Mouse (Mus musculus) CH12.LX (cell line): Measurements from ENCODE around the gene Bsn. TPM values are rescaled to one million over a fixed set of nuclear protein-coding genes. Genes with fewer than 3 reads are reported as not detected.

ENCODE experiments used
- DNase-seq: peaks from one replicate; pipeline ENCODE4 v3.0.0-alpha.2; 2013; ENCODE audit errors: extremely low read depth
- H3K27ac ChIP-seq: 2 replicates; pipeline ENCODE4 v1.5.1; 2012; ENCODE audit warnings: low read depth, mild to moderate bottlenecking, control low read depth, moderate library complexity; ENCODE audit not compliant: insufficient read depth
- H3K27me3 ChIP-seq: replicated peaks from 2 replicates; pipeline ENCODE3; 2012; ENCODE audit warnings: inconsistent platforms
- H3K36me3 ChIP-seq, 2 experiments: replicated peaks in 1 of 2; 2 replicates each; pipeline versions ENCODE3 to v1.6.1; 2012; ENCODE audit warnings: inconsistent platforms in 1 of 2, low read length in 1 of 2, mild to moderate bottlenecking in 1 of 2, mixed read lengths in 1 of 2, moderate library complexity in 1 of 2; ENCODE audit not compliant: control insufficient read depth in 1 of 2, insufficient read depth in 1 of 2
- H3K4me1 ChIP-seq, 2 experiments: 2 replicates each; pipeline ENCODE4 v1.6.1; 2012; ENCODE audit warnings: inconsistent platforms in 1 of 2, moderate library complexity in 1 of 2; ENCODE audit not compliant: insufficient read depth in 2 of 2, control insufficient read depth in 1 of 2
- H3K4me2 ChIP-seq: 2 replicates; pipeline ENCODE4 v1.6.1; 2012; ENCODE audit warnings: low read depth, mild to moderate bottlenecking, control low read depth; ENCODE audit not compliant: poor library complexity, insufficient read depth, severe bottlenecking
- H3K4me3 ChIP-seq, 3 experiments: fragments of 150-350 bp in 1 of 3; sonication (generic) in 1 of 3; replicated peaks in 1 of 3; 2 replicates each; pipeline versions ENCODE3 to v1.5.1; 2011 to 2012; ENCODE audit warnings: low read depth in 2 of 3, low read length in 2 of 3, mild to moderate bottlenecking in 2 of 3, moderate library complexity in 2 of 3, control low read depth in 1 of 3, improper control_type of control experiment in 1 of 3, inconsistent platforms in 1 of 3, mixed read lengths in 1 of 3; ENCODE audit not compliant: poor library complexity in 1 of 3
- H3K79me2 ChIP-seq: replicated peaks from 2 replicates; pipeline ENCODE4 v1.6.1; 2012; ENCODE audit warnings: mild to moderate bottlenecking, moderate library complexity; ENCODE audit not compliant: control insufficient read depth, poor library complexity, insufficient read depth, severe bottlenecking; ENCODE audit errors: extremely low read depth
- H3K9ac ChIP-seq: 2 replicates; pipeline ENCODE4 v1.6.1; 2012; ENCODE audit warnings: low read depth, mild to moderate bottlenecking, control low read depth, moderate library complexity; ENCODE audit not compliant: insufficient read depth
- H3K9me3 ChIP-seq: replicated peaks from 2 replicates; pipeline ENCODE3; 2012; ENCODE audit warnings: low read length, inconsistent platforms, mixed read lengths
- BHLHE40 ChIP-seq: IDR thresholded peaks from 2 replicates; pipeline ENCODE4 v1.6.1; 2011; ENCODE audit warnings: mild to moderate bottlenecking, low read depth, low read length, improper control_type of control experiment
- CHD1 ChIP-seq: IDR thresholded peaks from 2 replicates; pipeline ENCODE4 v1.6.1; 2012; ENCODE audit warnings: low read depth, low read length, improper control_type of control experiment, inconsistent platforms
- CHD2 ChIP-seq: IDR thresholded peaks from 2 replicates; pipeline ENCODE4 v1.6.1; 2011; ENCODE audit warnings: low read length, improper control_type of control experiment
- CTCF ChIP-seq, 2 experiments: IDR thresholded peaks in 1 of 2; conservative IDR thresholded peaks in 1 of 2; 2 replicates each; pipeline ENCODE4 v1.5.1; 2011 to 2012; ENCODE audit warnings: low read depth in 2 of 2, low read length in 2 of 2, improper control_type of control experiment in 1 of 2, inconsistent platforms in 1 of 2, mild to moderate bottlenecking in 1 of 2, moderate library complexity in 1 of 2
- E2F4 ChIP-seq: IDR thresholded peaks from 2 replicates; pipeline ENCODE4 v1.6.1; 2011; ENCODE audit warnings: low read depth, low read length, improper control_type of control experiment; ENCODE audit not compliant: insufficient replicate concordance
- ELF1 ChIP-seq: IDR thresholded peaks from 2 replicates; pipeline ENCODE4 v1.6.1; 2014; ENCODE audit warnings: low read depth, mild to moderate bottlenecking, inconsistent platforms, low read length, improper control_type of control experiment
- GABPA ChIP-seq: IDR thresholded peaks from 2 replicates; pipeline ENCODE4 v1.6.1; 2012; ENCODE audit warnings: low read depth, low read length, improper control_type of control experiment, inconsistent platforms; ENCODE audit not compliant: insufficient replicate concordance
- HCFC1 ChIP-seq: IDR thresholded peaks from 2 replicates; pipeline ENCODE4 v1.6.1; 2012; ENCODE audit warnings: low read depth, mild to moderate bottlenecking, inconsistent platforms, low read length, improper control_type of control experiment
- IRF4 ChIP-seq: IDR thresholded peaks from 2 replicates; pipeline ENCODE4 v1.6.1; 2014; ENCODE audit warnings: low read depth, mild to moderate bottlenecking, inconsistent platforms, low read length, improper control_type of control experiment
- JUN ChIP-seq: IDR thresholded peaks from 2 replicates; pipeline ENCODE4 v1.6.1; 2011; ENCODE audit warnings: low read depth, mild to moderate bottlenecking, low read length, improper control_type of control experiment, moderate library complexity; ENCODE audit not compliant: insufficient read depth
- JUND ChIP-seq: conservative IDR thresholded peaks from 2 replicates; pipeline ENCODE4 v1.6.1; 2011; ENCODE audit warnings: low read depth, low read length, improper control_type of control experiment
- KAT2A ChIP-seq: IDR thresholded peaks from 2 replicates; pipeline ENCODE4 v1.6.1; 2012; ENCODE audit warnings: low read length, improper control_type of control experiment, inconsistent platforms; ENCODE audit not compliant: insufficient replicate concordance
- MAFK ChIP-seq: IDR thresholded peaks from 2 replicates; pipeline ENCODE4 v1.6.1; 2011; ENCODE audit warnings: low read length, improper control_type of control experiment; ENCODE audit not compliant: insufficient replicate concordance
- MAX ChIP-seq: IDR thresholded peaks from 2 replicates; pipeline ENCODE4 v1.6.1; 2011; ENCODE audit warnings: low read length, improper control_type of control experiment
- MEF2A ChIP-seq: IDR thresholded peaks from 2 replicates; pipeline ENCODE4 v1.6.1; 2014; ENCODE audit warnings: low read depth, mild to moderate bottlenecking, inconsistent platforms, low read length, improper control_type of control experiment, borderline replicate concordance
- MXI1 ChIP-seq: IDR thresholded peaks from 2 replicates; pipeline ENCODE4 v1.6.1; 2011; ENCODE audit warnings: mild to moderate bottlenecking, low read depth, low read length, improper control_type of control experiment
- MYC ChIP-seq: IDR thresholded peaks from 2 replicates; pipeline ENCODE4 v1.6.1; 2011; ENCODE audit warnings: low read depth, mild to moderate bottlenecking, improper control_type of control experiment, low read length
- NELFE ChIP-seq: IDR thresholded peaks from 2 replicates; pipeline ENCODE4 v1.6.1; 2011; ENCODE audit warnings: low read depth, low read length, improper control_type of control experiment
- PAX5 ChIP-seq: IDR thresholded peaks from 2 replicates; pipeline ENCODE4 v1.6.1; 2012; ENCODE audit warnings: low read length, inconsistent platforms, mixed read lengths
- POLR2A ChIP-seq: IDR thresholded peaks from 2 replicates; pipeline ENCODE4 v1.6.1; 2011; ENCODE audit warnings: low read depth, mild to moderate bottlenecking, improper control_type of control experiment, low read length
- POLR2AphosphoS2 ChIP-seq: IDR thresholded peaks from 2 replicates; pipeline ENCODE4 v1.6.1; 2011; ENCODE audit warnings: low read depth, low read length, improper control_type of control experiment
- RAD21 ChIP-seq: IDR thresholded peaks from 2 replicates; pipeline ENCODE4 v1.6.1; 2011; ENCODE audit warnings: low read depth, mild to moderate bottlenecking, low read length, improper control_type of control experiment, moderate library complexity
- RCOR1 ChIP-seq: conservative IDR thresholded peaks from 2 replicates; pipeline ENCODE4 v1.6.1; 2012; ENCODE audit warnings: low read depth, mild to moderate bottlenecking, inconsistent platforms, low read length, improper control_type of control experiment
- SIN3A ChIP-seq: IDR thresholded peaks from 2 replicates; pipeline ENCODE4 v1.6.1; 2012; ENCODE audit warnings: low read length, improper control_type of control experiment, inconsistent platforms
- TCF12 ChIP-seq: IDR thresholded peaks from 2 replicates; pipeline ENCODE4 v1.6.1; 2014; ENCODE audit warnings: low read depth, mild to moderate bottlenecking, inconsistent platforms, low read length, improper control_type of control experiment
- UBTF ChIP-seq: IDR thresholded peaks from 2 replicates; pipeline ENCODE4 v1.6.1; 2012; ENCODE audit warnings: low read depth, mild to moderate bottlenecking, inconsistent platforms, low read length, improper control_type of control experiment, moderate library complexity
- USF2 ChIP-seq: conservative IDR thresholded peaks from 2 replicates; pipeline ENCODE4 v1.6.1; 2011; ENCODE audit warnings: low read depth, low read length, improper control_type of control experiment
- ZC3H11A ChIP-seq: IDR thresholded peaks from 2 replicates; pipeline ENCODE4 v1.6.1; 2012; ENCODE audit warnings: low read depth, mild to moderate bottlenecking, inconsistent platforms, low read length, improper control_type of control experiment
- ZMIZ1 ChIP-seq: IDR thresholded peaks from 2 replicates; pipeline ENCODE4 v1.6.1; 2012; ENCODE audit warnings: low read depth, mild to moderate bottlenecking, inconsistent platforms, low read length, improper control_type of control experiment
- dilution Hi-C: fragments of 300-500 bp; cut with MboI; formaldehyde crosslinking; loops from 2 replicates; pipeline ENCODE4 v1.14.3; 2020; ENCODE audit warnings: low sequenced_read_pairs; ENCODE audit not compliant: extremely low pct_unique_long_range_greater_than_20kb, extremely low pct_ligation_motif_present
- in situ Hi-C: fragments of 300-500 bp; cut with MboI; formaldehyde crosslinking; loops from 3 replicates; pipeline ENCODE4 v1.14.3; 2019; ENCODE audit warnings: low sequenced_read_pairs, low pct_ligation_motif_present, low pct_unique_long_range_greater_than_20kb, mixed read lengths
- polyA plus RNA-seq: library from polyadenylated mRNA; unstranded; fragments of >175 nt; gene quantifications from 2 replicates; pipeline ENCODE4 v1.2.1, GENCODE M21; 2012; ENCODE audit warnings: low read depth; ENCODE audit not compliant: insufficient read length
- total RNA-seq, 2 experiments: library from RNA; depleted of rRNA; stranded (reverse); fragments of 300-350 nt in 1 of 2; fragments of >200 nt in 1 of 2; gene quantifications; 2 replicates each; pipeline ENCODE4 v1.2.3; 2012 to 2014

The Bsn gene
- total and polyA plus RNA-seq, 3 experiments: 3.6 to 7.8 (median 4.4) TPM

GRCm38 (mm10) chr9:108094998-108095411, 95.2 kb downstream of the Bsn start:
- TF ChIP-seq IRF4 (no peak), BHLHE40 (no peak), ELF1 (no peak), RAD21 (no peak), POLR2A (no peak), MYC (no peak), HCFC1 (no peak), KAT2A (no peak), JUND (no peak), USF2 (no peak), E2F4 (no peak), NELFE (no peak), ZMIZ1 (no peak), CTCF (conservative IDR thresholded peaks at IDR 0.05 in 1 of 2, IDR thresholded peaks at IDR 0.05 in 1 of 2; ENCODE audit: low read depth in 2 of 2, low read length in 2 of 2) (no peak)
- in situ Hi-C loops (loop anchor here (5.0 kb wide), 1 partner anchor 107 kb away; no protein-coding TSS in a partner anchor), dilution Hi-C loops (no loop called here)
- Histone ChIP-seq H3K27me3 (no peaks in the 10 kb centered on the region), H3K36me3 (peaks cover 36 to 57% of the 10 kb centered on the region in 2 experiments), H3K9me3 (no peaks in the 10 kb centered on the region), H3K9ac (peak overlapping the region; percentile 60), H3K79me2 (peaks cover 9% of the 10 kb centered on the region), H3K4me3 (peak overlapping the region; percentile 31 to 43 (median 41)), H3K4me1 (peaks cover 5 to 33% of the 10 kb centered on the region in 2 experiments), H3K27ac (no peak overlapping the region; the same call in 1 of the 2 replicates), H3K4me2 (peak overlapping the region; percentile 90)
- no peak for DNase-seq

- Histone ChIP-seq H3K4me1 (peaks cover 5 to 33% of the 10 kb centered on the region in 2 experiments), H3K9me3 (no peaks in the 10 kb centered on the region), H3K4me3 (peak within 1 kb of the TSS; percentile 67 to 89 (median 87)), H3K79me2 (peaks cover 9% of the 10 kb centered on the region), H3K27ac (peak within 1 kb of the TSS; percentile 18; the same call in 1 of the 2 replicates), H3K27me3 (no peaks in the 10 kb centered on the region), H3K36me3 (peaks cover 37 to 57% of the 10 kb centered on the region in 2 experiments), H3K4me2 (peak within 1 kb of the TSS; percentile 90), H3K9ac (peak within 1 kb of the TSS; percentile 64)
- DNase-seq: peak; percentile 96
- dilution Hi-C loops: no loop called here
- in situ Hi-C loops: no loop called here
- no peak for TF ChIP-seq ZC3H11A
- peak; percentile 49; the same call in 1 of the 2 replicates for TF ChIP-seq UBTF
- no peak for TF ChIP-seq PAX5
- TF ChIP-seq GABPA: no peak
- TF ChIP-seq MXI1: peak; percentile 54; the same call in 1 of the 2 replicates
- peak; percentile 81 for TF ChIP-seq TCF12
- peak; percentile 42; the same call in 1 of the 2 replicates for TF ChIP-seq MAX
- peak; percentile 71 for TF ChIP-seq HCFC1
- TF ChIP-seq CHD2: no peak
- TF ChIP-seq RCOR1: 0 out of 2 replicates have a peak, but pooled peaks have one; percentile 30
- TF ChIP-seq BHLHE40: peak; percentile 26
- no peak for TF ChIP-seq MYC
- peak; percentile 83 for TF ChIP-seq ZMIZ1
- TF ChIP-seq CHD1: no peak
- no peak for TF ChIP-seq JUND
- TF ChIP-seq MAFK: no peak
- TF ChIP-seq MEF2A: 0 out of 2 replicates have a peak, but pooled peaks have one; percentile 25
- peak; percentile 86 for TF ChIP-seq NELFE
- TF ChIP-seq JUN: no peak
- TF ChIP-seq KAT2A: peak; percentile 48; the same call in 1 of the 2 replicates
- TF ChIP-seq ELF1: peak; percentile 95
- TF ChIP-seq RAD21: no peak
- TF ChIP-seq SIN3A: peak; percentile 69; the same call in 1 of the 2 replicates
- no peak for TF ChIP-seq CTCF (conservative IDR thresholded peaks at IDR 0.05 in 1 of 2, IDR thresholded peaks at IDR 0.05 in 1 of 2; ENCODE audit: low read depth in 2 of 2, low read length in 2 of 2)
- 0 out of 2 replicates have a peak, but pooled peaks have one; percentile 63 for TF ChIP-seq POLR2AphosphoS2
These were observed 95.8 kb downstream of the Bsn start, which contains the start of gene Apeh for GRCm38 (mm10) chr9:108094184-108094941. TSS of gene Apeh (minus strand) at chr9:108094606.
